Mouse (Mus musculus) myocyte (in vitro differentiated cells): ENCODE measurements at regions not wholly inside any gene's neighbourhood (a gene's known extent, or its start where the extent isn't known, plus 50 kb on each side); places are given as distances from the start of the nearest gene placed in this dataset.

Experiments used
- H3K27me3 ChIP-seq: one replicate; pipeline ENCODE4 v1.6.1; 2011; ENCODE audit not compliant: control insufficient read depth, insufficient read depth, insufficient read length
- H3K36me3 ChIP-seq: one replicate; pipeline ENCODE4 v1.6.1; 2011; ENCODE audit not compliant: control insufficient read depth, insufficient read depth
- H3K4me2 ChIP-seq: one replicate; pipeline ENCODE4 v1.6.1; 2011; ENCODE audit warnings: low read depth, control low read depth
- H3K4me3 ChIP-seq: one replicate; pipeline ENCODE4 v1.5.1; 2011; ENCODE audit warnings: mild to moderate bottlenecking, control low read depth, moderate library complexity
- H3K79me2 ChIP-seq: one replicate; pipeline ENCODE4 v1.6.1; 2011; ENCODE audit not compliant: control insufficient read depth, insufficient read depth
- H3ac ChIP-seq: one replicate; pipeline ENCODE4 v1.6.1; 2011; ENCODE audit not compliant: control insufficient read depth, insufficient read length
- CEBPB ChIP-seq: IDR thresholded peaks from 2 replicates; pipeline ENCODE4 v1.6.1; 2011; ENCODE audit warnings: mild to moderate bottlenecking, moderate library complexity; ENCODE audit not compliant: poor library complexity, insufficient read depth, severe bottlenecking
- E2F4 ChIP-seq: IDR thresholded peaks from one replicate; pipeline ENCODE4 v1.6.1; 2011; ENCODE audit warnings: mild to moderate bottlenecking, control low read depth, moderate library complexity; ENCODE audit not compliant: insufficient read depth
- MAX ChIP-seq: IDR thresholded peaks from one replicate; pipeline ENCODE4 v1.6.1; 2011; ENCODE audit warnings: low read depth, mild to moderate bottlenecking, control low read depth
- MYOD1 ChIP-seq, 3 experiments: IDR thresholded peaks; one replicate each; pipeline ENCODE4 v1.6.1; 2011; ENCODE audit warnings: control low read depth in 2 of 3, low read depth in 2 of 3, mild to moderate bottlenecking in 2 of 3, moderate library complexity in 1 of 3; ENCODE audit not compliant: insufficient read length in 2 of 3, control insufficient read depth in 1 of 3
- MYOG ChIP-seq, 3 experiments: IDR thresholded peaks; one replicate each; pipeline ENCODE4 v1.6.1; 2011; ENCODE audit warnings: control low read depth in 2 of 3, low read depth in 2 of 3, mild to moderate bottlenecking in 2 of 3; ENCODE audit not compliant: insufficient read length in 2 of 3, control insufficient read depth in 1 of 3, insufficient read depth in 1 of 3
- POLR2A ChIP-seq: IDR thresholded peaks from one replicate; pipeline ENCODE4 v1.6.1; 2011; ENCODE audit warnings: low read depth, mild to moderate bottlenecking, control low read depth, moderate library complexity; ENCODE audit not compliant: insufficient read length
- POLR2AphosphoS2 ChIP-seq: IDR thresholded peaks from one replicate; pipeline ENCODE4 v1.6.1; 2011; ENCODE audit warnings: low read depth, control low read depth; ENCODE audit not compliant: insufficient read length
- REST ChIP-seq: IDR thresholded peaks from one replicate; pipeline ENCODE4 v1.6.1; 2011; ENCODE audit warnings: mild to moderate bottlenecking, control low read depth, moderate library complexity; ENCODE audit not compliant: insufficient read depth, insufficient read length
- SRF ChIP-seq: IDR thresholded peaks from one replicate; pipeline ENCODE4 v1.6.1; 2011; ENCODE audit warnings: low read depth; ENCODE audit not compliant: control insufficient read depth, insufficient read length
- TCF12 ChIP-seq: IDR thresholded peaks from one replicate; pipeline ENCODE4 v1.6.1; 2011; ENCODE audit warnings: mild to moderate bottlenecking, control low read depth; ENCODE audit not compliant: poor library complexity, insufficient read depth, severe bottlenecking
- TCF3 ChIP-seq: IDR thresholded peaks from one replicate; pipeline ENCODE4 v1.6.1; 2011; ENCODE audit warnings: low read depth, control low read depth; ENCODE audit not compliant: insufficient read length
- USF1 ChIP-seq: IDR thresholded peaks from one replicate; pipeline ENCODE4 v1.6.1; 2011; ENCODE audit warnings: low read depth, mild to moderate bottlenecking, control low read depth, moderate library complexity

DNA sequence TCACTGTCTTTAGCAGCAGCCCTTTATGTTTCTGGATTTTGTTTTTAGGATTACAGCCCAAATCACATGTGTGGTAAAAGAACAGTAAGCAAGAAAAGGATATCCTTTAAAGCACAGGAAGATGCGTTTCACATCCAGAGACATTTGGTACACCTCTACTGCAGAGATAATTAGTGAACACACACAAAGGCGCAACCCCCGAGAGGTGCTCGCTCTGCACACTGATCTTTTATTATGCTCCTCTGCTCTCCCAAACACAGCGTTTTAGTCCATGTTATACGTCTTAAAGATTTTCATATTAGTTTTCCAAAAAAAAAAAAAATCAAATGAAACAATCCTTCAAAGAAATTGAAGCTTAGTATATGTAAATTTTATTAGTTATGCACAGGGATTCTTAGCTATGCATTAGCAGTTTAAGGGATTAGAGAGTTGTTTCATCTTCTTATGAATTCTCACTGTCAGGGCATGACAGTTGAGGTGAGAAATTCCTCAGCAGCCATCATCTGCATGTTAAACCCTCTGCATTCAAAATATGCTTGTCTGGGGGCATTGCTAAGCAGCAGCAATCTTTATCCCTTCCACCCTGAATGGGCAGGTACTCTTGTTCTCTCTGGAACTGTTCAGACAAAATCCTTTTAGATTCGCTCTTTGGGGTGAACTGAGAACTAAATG, 397.7 kb upstream of the Robo2 start:
- Histone ChIP-seq H3K27me3 (no peaks in the 10 kb centered on the region), H3ac (no peak overlapping the region), H3K36me3 (no peaks in the 10 kb centered on the region), H3K79me2 (no peaks in the 10 kb centered on the region), H3K4me3 (no peak overlapping the region), H3K4me2 (no peak overlapping the region)
- TF ChIP-seq SRF (no peak), TCF12 (no peak), POLR2A (no peak), CEBPB (no peak), E2F4 (no peak), REST (no peak), MYOD1 (IDR thresholded peaks at IDR 0.05; ENCODE audit: control insufficient read depth in 1 of 3, insufficient read length in 2 of 3, low read depth in 2 of 3) (no peak), MYOG (IDR thresholded peaks at IDR 0.05; ENCODE audit: control insufficient read depth in 1 of 3, insufficient read depth in 1 of 3, insufficient read length in 2 of 3, low read depth in 2 of 3) (no peak), TCF3 (no peak), MAX (no peak)

DNA sequence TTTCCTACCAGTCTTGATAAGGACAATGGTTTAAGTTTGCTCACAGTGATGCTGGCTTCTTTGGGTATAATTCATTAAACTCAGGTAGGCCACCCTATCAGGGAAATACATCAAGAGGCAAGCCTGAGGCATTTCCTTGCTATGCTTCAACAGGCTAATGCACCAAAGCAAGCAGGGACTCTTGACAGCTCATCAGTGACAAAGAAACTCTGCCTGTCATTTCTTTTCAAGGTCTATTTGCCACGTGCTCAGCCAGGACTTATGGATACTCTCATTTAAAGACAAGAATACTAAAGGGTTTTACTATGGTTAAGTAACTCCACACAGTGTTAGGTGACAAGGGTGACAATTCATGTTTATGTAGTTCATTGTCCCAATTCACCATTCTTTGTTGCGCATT, 395.1 kb upstream of the Robo2 start:
- H3K36me3 ChIP-seq, result no peaks in the 10 kb centered on the region
- no peaks in the 10 kb centered on the region for H3K79me2 ChIP-seq
- TF ChIP-seq MYOG (IDR thresholded peaks at IDR 0.05; ENCODE audit: control insufficient read depth in 1 of 3, insufficient read depth in 1 of 3, insufficient read length in 2 of 3, low read depth in 2 of 3) (no peak), TCF3 (no peak), TCF12 (no peak), REST (no peak), E2F4 (no peak), MYOD1 (IDR thresholded peaks at IDR 0.05; ENCODE audit: control insufficient read depth in 1 of 3, insufficient read length in 2 of 3, low read depth in 2 of 3) (no peak), MAX (no peak), POLR2A (no peak), CEBPB (no peak), USF1 (no peak), SRF (no peak), POLR2AphosphoS2 (no peak)
- no peak overlapping the region for H3K4me2 ChIP-seq
- no peak overlapping the region for H3K4me3 ChIP-seq
- H3ac ChIP-seq, result no peak overlapping the region
- H3K27me3 ChIP-seq, result no peaks in the 10 kb centered on the region

DNA sequence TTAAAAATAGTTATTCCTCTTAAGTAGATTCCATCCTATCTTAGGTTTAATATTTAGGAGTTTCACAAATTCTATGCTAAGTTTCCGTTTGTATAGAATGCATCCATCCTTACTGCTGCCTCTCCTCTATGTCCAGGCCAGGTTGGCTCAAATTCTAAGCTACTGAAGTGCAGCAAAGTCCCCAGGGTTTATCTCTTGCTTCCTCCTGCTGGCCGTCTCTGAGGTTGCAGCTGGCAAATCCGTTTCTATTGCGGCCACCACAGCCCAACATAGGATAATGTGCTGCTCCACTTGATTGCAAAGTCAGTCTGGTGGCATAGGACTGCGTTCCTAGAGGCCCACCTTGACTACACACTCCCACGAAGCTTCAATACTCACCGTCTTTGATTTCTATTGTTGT, 389.7 kb upstream of the Robo2 start:
- H3ac ChIP-seq, result no peak overlapping the region
- H3K4me3 ChIP-seq, result no peak overlapping the region
- no peak overlapping the region for H3K4me2 ChIP-seq
- H3K36me3 ChIP-seq, result no peaks in the 10 kb centered on the region
- TF ChIP-seq POLR2AphosphoS2, result no peak
- TF ChIP-seq MAX, result no peak
- no peaks in the 10 kb centered on the region for H3K27me3 ChIP-seq
- H3K79me2 ChIP-seq, result no peaks in the 10 kb centered on the region

DNA sequence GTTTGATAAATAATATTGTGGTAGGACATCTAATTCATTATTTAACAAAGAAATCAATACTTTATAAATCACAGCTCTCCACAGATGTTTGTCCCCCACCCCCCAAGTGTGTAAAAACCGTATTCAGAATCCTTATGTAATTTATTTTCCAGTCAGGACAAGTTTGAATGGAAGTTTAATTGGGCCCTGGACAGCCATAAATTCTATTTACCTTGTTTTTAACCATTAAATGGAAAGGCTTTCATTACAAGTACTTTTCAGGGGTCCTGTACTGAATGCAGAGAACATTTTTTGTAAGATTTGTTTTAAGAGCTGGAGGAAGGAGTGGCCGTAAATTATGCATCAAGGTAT, 384.7 kb upstream of the Robo2 start:
- H3K27me3 ChIP-seq, result no peaks in the 10 kb centered on the region
- no peak overlapping the region for H3K4me3 ChIP-seq
- H3K79me2 ChIP-seq, result no peaks in the 10 kb centered on the region
- no peak overlapping the region for H3ac ChIP-seq
- H3K4me2 ChIP-seq, result no peak overlapping the region
- no peaks in the 10 kb centered on the region for H3K36me3 ChIP-seq
- no peak for TF ChIP-seq MYOD1 (IDR thresholded peaks at IDR 0.05; ENCODE audit: control insufficient read depth in 1 of 3, insufficient read length in 2 of 3, low read depth in 2 of 3)
- no peak for TF ChIP-seq USF1
- TF ChIP-seq REST, result no peak
- no peak for TF ChIP-seq MYOG (IDR thresholded peaks at IDR 0.05; ENCODE audit: control insufficient read depth in 1 of 3, insufficient read depth in 1 of 3, insufficient read length in 2 of 3, low read depth in 2 of 3)
- no peak for TF ChIP-seq MAX
- no peak for TF ChIP-seq POLR2AphosphoS2
- no peak for TF ChIP-seq CEBPB
- no peak for TF ChIP-seq TCF12
- TF ChIP-seq POLR2A, result no peak

DNA sequence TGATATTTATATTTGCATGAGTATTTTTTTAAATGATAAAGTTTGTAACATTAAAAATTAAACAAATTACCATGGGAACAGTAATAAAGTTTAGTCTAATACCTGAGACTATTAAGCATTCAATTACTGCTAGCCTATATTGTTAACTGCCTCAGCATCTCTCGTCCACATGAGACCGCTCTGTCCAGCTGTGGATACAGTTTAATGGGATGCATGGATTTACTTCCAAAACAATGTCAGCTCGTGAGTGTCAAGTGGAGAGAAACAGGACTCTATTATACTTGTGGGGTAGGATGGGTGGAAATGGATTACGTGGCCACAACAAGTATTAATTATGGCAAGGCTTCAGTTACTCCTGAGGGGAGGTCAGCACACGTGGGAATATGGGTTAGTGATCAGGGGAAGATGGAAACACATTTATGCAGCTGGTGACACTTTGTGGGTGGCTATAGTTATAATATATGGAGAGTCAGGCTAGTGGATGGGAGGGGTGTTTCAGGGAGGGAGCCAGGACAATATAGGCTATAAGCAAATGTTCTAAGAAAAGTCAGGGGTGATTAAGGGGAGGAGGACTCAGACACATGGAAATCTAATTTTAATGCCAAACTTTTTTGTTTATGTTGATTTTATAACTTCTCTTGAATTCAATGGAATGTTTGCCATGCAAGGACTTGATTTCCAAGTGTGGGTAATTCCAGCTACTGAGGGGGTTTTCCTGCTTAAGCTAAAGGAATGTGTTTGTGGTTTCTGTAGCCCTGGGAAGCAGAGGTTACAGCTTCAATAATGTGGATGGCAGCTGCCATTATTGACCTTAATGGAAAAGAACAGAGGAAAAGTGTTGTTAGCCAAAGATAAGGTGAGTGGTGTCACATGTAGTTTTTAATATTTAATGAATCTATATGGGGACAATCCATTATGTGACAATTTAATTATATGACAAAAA, 384.0 kb upstream of the Robo2 start:
- no peaks in the 10 kb centered on the region for H3K79me2 ChIP-seq
- no peaks in the 10 kb centered on the region for H3K27me3 ChIP-seq
- no peaks in the 10 kb centered on the region for H3K36me3 ChIP-seq
- no peak for TF ChIP-seq MAX
- no peak for TF ChIP-seq TCF12
- TF ChIP-seq POLR2AphosphoS2, result no peak
- TF ChIP-seq MYOD1 (IDR thresholded peaks at IDR 0.05; ENCODE audit: control insufficient read depth in 1 of 3, insufficient read length in 2 of 3, low read depth in 2 of 3), result no peak
- no peak for TF ChIP-seq CEBPB
- no peak for TF ChIP-seq USF1
- no peak for TF ChIP-seq TCF3
- no peak for TF ChIP-seq E2F4
- no peak for TF ChIP-seq SRF
- no peak for TF ChIP-seq MYOG (IDR thresholded peaks at IDR 0.05; ENCODE audit: control insufficient read depth in 1 of 3, insufficient read depth in 1 of 3, insufficient read length in 2 of 3, low read depth in 2 of 3)
- no peak for TF ChIP-seq REST
- no peak for TF ChIP-seq POLR2A
- no peak overlapping the region for H3K4me3 ChIP-seq
- no peak overlapping the region for H3K4me2 ChIP-seq
- H3ac ChIP-seq, result no peak overlapping the region
